Mouse (Mus musculus): ENCODE results near the gene Mfap5.

DNA sequence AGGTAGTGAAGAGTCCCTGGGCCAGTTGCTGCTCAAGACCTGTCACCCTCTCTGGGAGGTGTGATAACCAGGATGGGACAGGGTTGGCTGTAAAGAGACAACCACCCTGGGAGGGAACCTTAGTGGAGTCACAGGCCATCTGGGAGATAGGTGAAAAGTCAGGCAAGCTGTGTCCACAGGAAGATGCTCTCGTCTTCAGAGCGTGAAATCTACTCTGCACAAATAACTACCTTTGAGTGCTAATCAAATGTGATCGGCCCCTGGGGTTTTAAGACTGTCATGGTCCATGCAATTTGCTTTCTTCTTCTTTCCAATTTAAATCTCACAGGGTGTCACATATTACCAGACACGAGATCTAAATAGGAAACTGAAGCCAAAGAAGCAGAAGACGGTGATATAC is 63.5 kb downstream of the Mfap5 start:
- TF ChIP-seq CTCF (IDR thresholded peaks at IDR 0.05; ENCODE audit: control insufficient read depth, insufficient read depth, low read length) (no peak), POLR2A (IDR thresholded peaks at IDR 0.05; ENCODE audit: borderline replicate concordance, control insufficient read depth, low read depth, low read length) (no peak)

Data from bone marrow, adult 2 months (tissue).